In genomic region chr5:53118212-53118611, GRCm38 (mm10) we compare ENCODE assay signal across 26 mouse cellular contexts.
DNase-seq lines count a peak whose midpoint lies in the region; ATAC-seq and TF ChIP-seq lines count a peak whose summit lies in the region.
"Had no signal": no experiment of that assay in that cellular context is flagged by ENCODE, and none has a peak within 500 bp of the region (broad histone marks: within the 10 kb centered on the region; RNA-seq: fewer than 3 reads in every experiment).

No protein-coding gene starts in this region.

- TF ChIP-seq POLR2A in brain, embryonic 14.5 days (IDR thresholded peaks at IDR 0.05; ENCODE audit: borderline replicate concordance, extremely low read depth, insufficient read depth, insufficient read length, poor library complexity, severe bottlenecking) = no peak

- no peak for DNase-seq in forebrain, embryonic 10.5 days (ENCODE audit: extremely low spot score, low spot score)
- peak; percentile 64 for DNase-seq in brain, embryonic 14.5 days (ENCODE audit: low read depth)
- DNase-seq in forebrain, embryonic 14.5 days (ENCODE audit: low spot score) = peak; percentile 37
- no peak for DNase-seq in liver, postnatal 0 days
- DNase-seq: adrenal gland, adult 8-10 months; adrenal gland, postnatal 14 days; adrenal gland, postnatal 36 days; B cell, adult 2 months; cerebellum, adult 11 months; cerebellum, adult 18-20 months; cerebellum, adult 8-10 months; cerebellum, adult 9-11 months; cerebellum, postnatal 14 days; cerebellum, postnatal 36 days; embryo, embryonic 11 days had no signal

- ATAC-seq in forebrain, embryonic 16.5 days = no peak
- ATAC-seq in forebrain, embryonic 12.5 days (ENCODE audit: low FRiP score) = peak; percentile 60; the same call in 1 of the 2 replicates
- ATAC-seq in forebrain, embryonic 15.5 days (replicated peaks) = no peak
- peak; percentile 27; the same call in 1 of the 2 replicates for ATAC-seq in forebrain, embryonic 14.5 days
- no peak for ATAC-seq in liver, postnatal 0 days
- ATAC-seq: activated CD4-positive, CD25-positive, alpha-beta regulatory T cell, adult 4 months; CD4-positive, CD25-positive, alpha-beta regulatory T cell, adult 4 months; Patski had no signal

- no peak overlapping the region for H3K4me2 ChIP-seq in forebrain, embryonic 16.5 days (ENCODE audit: low read length)
- no peak overlapping the region for H3K4me2 ChIP-seq in forebrain, embryonic 12.5 days
- H3K4me2 ChIP-seq in forebrain, embryonic 15.5 days (replicated peaks) = no peak overlapping the region
- no peak overlapping the region for H3K4me2 ChIP-seq in forebrain, embryonic 14.5 days (ENCODE audit: low read length)
- H3K4me2 ChIP-seq in liver, postnatal 0 days (ENCODE audit: low read depth, low read length) = no peak overlapping the region
- H3K4me2 ChIP-seq: embryonic facial prominence, embryonic 13.5 days; embryonic facial prominence, embryonic 15.5 days had no signal

- 71% methylated on average over 8 of the region's 8 CpGs for WGBS in forebrain, embryonic 10.5 days
- WGBS in forebrain, embryonic 16.5 days = 15% methylated on average over 8 of the region's 8 CpGs
- WGBS in forebrain, embryonic 12.5 days = 25% methylated on average over 8 of the region's 8 CpGs
- 19% methylated on average over 8 of the region's 8 CpGs for WGBS in forebrain, embryonic 15.5 days
- WGBS in forebrain, embryonic 14.5 days = 16% methylated on average over 8 of the region's 8 CpGs
- WGBS in liver, postnatal 0 days (ENCODE audit: insufficient replicate concordance) = 89% methylated on average over 8 of the region's 8 CpGs

- no peak for TF ChIP-seq CTCF in brain, embryonic 14.5 days (IDR thresholded peaks at IDR 0.05; ENCODE audit: borderline replicate concordance, extremely low read depth, insufficient read depth, insufficient read length)
- no peak for TF ChIP-seq CTCF in liver, postnatal 0 days (IDR thresholded peaks at IDR 0.05; ENCODE audit: low read depth)

- no peak overlapping the region for H3K9ac ChIP-seq in forebrain, embryonic 16.5 days (replicated peaks; ENCODE audit: low read depth, low read length)
- no peak overlapping the region for H3K9ac ChIP-seq in forebrain, embryonic 12.5 days
- H3K9ac ChIP-seq in forebrain, embryonic 15.5 days (replicated peaks) = no peak overlapping the region
- H3K9ac ChIP-seq in forebrain, embryonic 14.5 days (ENCODE audit: low read length) = no peak overlapping the region
- H3K9ac ChIP-seq in liver, postnatal 0 days (replicated peaks) = no peak overlapping the region
- H3K9ac ChIP-seq: embryonic facial prominence, embryonic 13.5 days; embryonic facial prominence, embryonic 15.5 days had no signal

- H3K27ac ChIP-seq in forebrain, embryonic 10.5 days = peak overlapping the region; percentile 53; the same call in 1 of the 2 replicates
- H3K27ac ChIP-seq in forebrain, embryonic 16.5 days (ENCODE audit: low read length) = no peak overlapping the region
- no peak overlapping the region for H3K27ac ChIP-seq in forebrain, embryonic 12.5 days
- no peak overlapping the region for H3K27ac ChIP-seq in forebrain, embryonic 15.5 days (replicated peaks)
- no peak overlapping the region for H3K27ac ChIP-seq in forebrain, embryonic 14.5 days (ENCODE audit: low read depth, low read length)
- H3K27ac ChIP-seq in liver, postnatal 0 days (ENCODE audit: low read depth) = no peak overlapping the region
- H3K27ac ChIP-seq: embryonic facial prominence, embryonic 13.5 days; embryonic facial prominence, embryonic 15.5 days had no signal

- H3K36me3 ChIP-seq in forebrain, embryonic 10.5 days (replicated peaks) = peaks cover 1% of the 10 kb centered on the region
- H3K36me3 ChIP-seq in forebrain, embryonic 16.5 days (ENCODE audit: control insufficient read depth, insufficient read depth) = peaks cover 2% of the 10 kb centered on the region; the same call in 1 of the 2 replicates
- H3K36me3 ChIP-seq in forebrain, embryonic 12.5 days (replicated peaks) = peaks cover 13% of the 10 kb centered on the region
- peaks cover 10% of the 10 kb centered on the region; the same call in 1 of the 2 replicates for H3K36me3 ChIP-seq in forebrain, embryonic 15.5 days
- H3K36me3 ChIP-seq in forebrain, embryonic 14.5 days (ENCODE audit: control insufficient read depth, insufficient read depth, low read length) = no peaks in the 10 kb centered on the region; the same call in 1 of the 2 replicates
- no peaks in the 10 kb centered on the region for H3K36me3 ChIP-seq in liver, postnatal 0 days (replicated peaks; ENCODE audit: insufficient read depth, low read length)
- H3K36me3 ChIP-seq: embryonic facial prominence, embryonic 13.5 days; embryonic facial prominence, embryonic 15.5 days; G1E had no signal

- TF ChIP-seq EP300 in liver, postnatal 0 days (IDR thresholded peaks at IDR 0.05; ENCODE audit: low read depth) = no peak

- peaks cover 2% of the 10 kb centered on the region; the same call in 1 of the 2 replicates for H3K9me3 ChIP-seq in forebrain, embryonic 10.5 days
- H3K9me3 ChIP-seq in forebrain, embryonic 16.5 days (ENCODE audit: control insufficient read depth, low read length) = peaks cover under 1% of the 10 kb centered on the region
- peaks cover 1% of the 10 kb centered on the region; the same call in 1 of the 2 replicates for H3K9me3 ChIP-seq in forebrain, embryonic 12.5 days
- no peaks in the 10 kb centered on the region for H3K9me3 ChIP-seq in forebrain, embryonic 15.5 days
- no peaks in the 10 kb centered on the region for H3K9me3 ChIP-seq in forebrain, embryonic 14.5 days (replicated peaks; ENCODE audit: control insufficient read depth, low read length)
- peaks cover 3% of the 10 kb centered on the region; the same call in 1 of the 2 replicates for H3K9me3 ChIP-seq in liver, postnatal 0 days (ENCODE audit: low read length)
- H3K9me3 ChIP-seq: embryonic facial prominence, embryonic 13.5 days; embryonic facial prominence, embryonic 15.5 days had no signal

- H3K4me3 ChIP-seq in forebrain, embryonic 10.5 days = no peak overlapping the region
- H3K4me3 ChIP-seq in forebrain, embryonic 16.5 days (replicated peaks; ENCODE audit: low read length) = no peak overlapping the region
- H3K4me3 ChIP-seq in forebrain, embryonic 12.5 days (replicated peaks) = no peak overlapping the region
- no peak overlapping the region for H3K4me3 ChIP-seq in forebrain, embryonic 15.5 days
- H3K4me3 ChIP-seq in forebrain, embryonic 14.5 days (ENCODE audit: low read depth, low read length) = no peak overlapping the region
- H3K4me3 ChIP-seq in liver, postnatal 0 days (ENCODE audit: low read depth, low read length) = no peak overlapping the region
- H3K4me3 ChIP-seq: embryonic facial prominence, embryonic 13.5 days; embryonic facial prominence, embryonic 15.5 days; erythroblast, embryonic 14.5 days had no signal

- peaks cover 35% of the 10 kb centered on the region for H3K4me1 ChIP-seq in forebrain, embryonic 10.5 days
- H3K4me1 ChIP-seq in forebrain, embryonic 16.5 days (replicated peaks; ENCODE audit: control insufficient read depth, insufficient read depth, low read length) = peaks cover 14% of the 10 kb centered on the region
- peaks cover 8% of the 10 kb centered on the region for H3K4me1 ChIP-seq in forebrain, embryonic 12.5 days
- peaks cover 15% of the 10 kb centered on the region for H3K4me1 ChIP-seq in forebrain, embryonic 15.5 days
- H3K4me1 ChIP-seq in forebrain, embryonic 14.5 days (ENCODE audit: control insufficient read depth, insufficient read depth, low read length) = peaks cover 10% of the 10 kb centered on the region
- no peaks in the 10 kb centered on the region for H3K4me1 ChIP-seq in liver, postnatal 0 days (ENCODE audit: insufficient read depth)
- H3K4me1 ChIP-seq: embryonic facial prominence, embryonic 13.5 days; embryonic facial prominence, embryonic 15.5 days had no signal

- peaks cover 30% of the 10 kb centered on the region for H3K27me3 ChIP-seq in forebrain, embryonic 10.5 days (ENCODE audit: poor library complexity, severe bottlenecking)
- H3K27me3 ChIP-seq in forebrain, embryonic 16.5 days (replicated peaks; ENCODE audit: control insufficient read depth, insufficient read depth, low read length) = no peaks in the 10 kb centered on the region
- peaks cover 41% of the 10 kb centered on the region for H3K27me3 ChIP-seq in forebrain, embryonic 12.5 days
- H3K27me3 ChIP-seq in forebrain, embryonic 15.5 days = no peaks in the 10 kb centered on the region
- H3K27me3 ChIP-seq in forebrain, embryonic 14.5 days (replicated peaks; ENCODE audit: control insufficient read depth, insufficient read depth, low read length) = no peaks in the 10 kb centered on the region; the same call in 1 of the 2 replicates
- no peaks in the 10 kb centered on the region for H3K27me3 ChIP-seq in liver, postnatal 0 days (ENCODE audit: insufficient read depth, low read length)
- H3K27me3 ChIP-seq: CH12.LX; embryonic facial prominence, embryonic 13.5 days; embryonic facial prominence, embryonic 15.5 days; Patski had no signal

Comparison
In these comparisons a context has a peak if more than half of its experiments do, and no peak if none do; other contexts are left out.
1. DNase-seq: peak in brain, embryonic 14.5 days (single experiment) and forebrain, embryonic 14.5 days (single experiment); none in forebrain, embryonic 10.5 days (single experiment) and liver, postnatal 0 days (single experiment).
2. ATAC-seq: peak in forebrain, embryonic 12.5 days (single experiment) and forebrain, embryonic 14.5 days (single experiment); none in forebrain, embryonic 16.5 days (single experiment), forebrain, embryonic 15.5 days (single experiment) and liver, postnatal 0 days (single experiment).